Mouse (Mus musculus): ENCODE results near the gene Gpc6. TPM values are rescaled to one million over a fixed set of nuclear protein-coding genes. Genes with fewer than 3 reads are reported as not detected.

The Gpc6 gene
- total RNA-seq, 2 experiments from 2014 or later = not detected

- no peak for ATAC-seq (replicated peaks; ENCODE audit: poor library complexity)
Observed at GRCm38 (mm10) chr14:117961267-117961666, 1036.2 kb downstream of the Gpc6 start.

- no peak for ATAC-seq (replicated peaks; ENCODE audit: poor library complexity)
Observed at GRCm38 (mm10) chr14:117961844-117962243, 1036.7 kb downstream of the Gpc6 start.

DNA sequence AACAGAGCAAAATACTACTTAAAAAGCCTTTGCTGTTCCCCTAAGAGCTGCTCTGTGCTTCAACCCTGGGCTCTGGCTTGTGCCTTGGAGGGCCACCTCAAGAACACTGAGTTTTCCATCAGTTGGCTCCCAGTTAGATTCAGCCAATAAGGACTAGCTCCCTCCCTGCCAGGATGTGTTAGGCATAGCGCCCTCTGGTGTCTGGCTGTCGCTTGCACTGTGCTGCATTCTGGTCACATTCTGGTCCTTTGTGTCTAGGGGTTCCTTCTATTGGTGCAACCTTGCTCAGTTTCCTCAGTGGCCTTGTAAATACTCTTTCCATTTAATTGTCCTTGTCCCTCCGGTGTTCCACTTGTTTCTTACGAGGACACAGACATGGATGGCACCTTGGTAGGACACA is 1037.3 kb downstream of the Gpc6 start:
- peak; percentile 82 for ATAC-seq (replicated peaks; ENCODE audit: poor library complexity)

GRCm38 (mm10) chr14:117972576-117972975 is 1047.5 kb downstream of the Gpc6 start:
- ATAC-seq (replicated peaks; ENCODE audit: poor library complexity) = no peak

DNA sequence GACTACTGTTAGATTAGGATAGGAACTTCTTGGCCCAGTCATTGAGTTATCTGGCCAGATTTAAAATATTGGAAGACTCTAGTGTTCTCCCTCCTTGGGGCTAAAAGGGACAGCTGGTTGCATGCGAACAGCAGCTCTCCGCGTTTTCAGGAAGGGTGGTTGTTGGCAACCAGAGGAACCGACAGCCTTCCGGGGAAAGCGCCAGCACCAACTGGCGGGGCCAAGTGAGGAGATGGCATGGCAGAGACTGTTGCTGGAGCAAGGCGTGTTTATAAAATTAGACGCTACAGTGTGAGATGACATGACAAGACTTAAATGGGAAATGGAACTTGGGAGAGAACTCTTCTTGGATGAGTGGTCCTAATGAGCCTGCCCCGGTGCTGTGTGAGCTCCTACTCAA is 1056.4 kb downstream of the Gpc6 start:
- ATAC-seq (replicated peaks; ENCODE audit: poor library complexity) = no peak

DNA sequence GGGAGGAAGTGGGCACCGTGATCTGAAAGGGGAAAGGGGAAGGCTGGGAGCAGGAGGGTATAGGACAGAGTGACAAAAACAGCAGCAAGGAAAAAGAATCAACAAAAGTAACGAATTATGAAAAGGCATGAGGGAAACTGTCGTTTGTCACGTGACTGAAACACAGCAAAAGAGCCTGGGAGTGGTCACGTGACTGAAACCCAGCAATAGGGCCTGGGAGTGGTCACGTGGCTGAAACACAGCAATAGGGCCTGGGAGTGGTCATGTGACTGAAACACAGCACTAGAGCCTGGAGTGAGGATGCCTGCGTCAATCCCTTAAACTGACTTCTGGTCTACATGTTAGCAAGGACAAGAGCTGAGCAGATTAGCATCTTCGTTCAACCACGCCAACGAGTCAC is 1063.3 kb downstream of the Gpc6 start:
- no peak for ATAC-seq (replicated peaks; ENCODE audit: poor library complexity)

GRCm38 (mm10) chr14:117990203-117990602 is 1065.1 kb downstream of the Gpc6 start:
- peak; percentile 85 for ATAC-seq (replicated peaks; ENCODE audit: poor library complexity)

DNA sequence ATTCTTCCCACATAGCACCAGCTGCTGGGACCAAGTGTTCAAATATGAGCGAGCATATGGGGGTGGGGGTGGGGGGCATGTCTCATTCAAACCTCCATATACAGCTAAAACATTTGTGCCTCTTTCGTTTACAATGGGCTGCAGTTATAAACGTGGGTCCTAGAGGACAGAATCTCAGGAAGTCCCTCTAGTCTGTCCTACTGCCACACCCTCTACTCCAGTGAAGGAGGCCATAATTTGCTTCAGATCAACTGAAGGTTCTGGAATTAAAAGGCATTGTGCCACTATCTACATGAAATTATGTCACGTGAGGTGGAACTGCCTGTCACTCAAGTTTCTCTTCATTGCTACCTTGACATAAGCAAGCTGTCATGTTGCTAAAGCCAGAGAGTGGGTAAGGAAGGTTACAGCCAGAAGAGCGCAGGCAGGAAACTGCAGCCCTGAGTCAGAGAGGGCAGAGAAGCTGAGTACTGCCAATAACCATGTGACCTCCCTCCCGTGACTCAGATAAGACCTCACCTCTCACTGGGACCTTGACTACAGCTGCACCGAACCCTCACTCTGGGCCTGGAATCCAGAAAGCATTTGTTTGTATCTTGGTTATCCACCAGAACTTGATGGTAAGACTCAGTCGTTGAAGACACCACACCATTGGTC is 1067.6 kb downstream of the Gpc6 start:
- no peak for ATAC-seq (replicated peaks; ENCODE audit: poor library complexity)

DNA sequence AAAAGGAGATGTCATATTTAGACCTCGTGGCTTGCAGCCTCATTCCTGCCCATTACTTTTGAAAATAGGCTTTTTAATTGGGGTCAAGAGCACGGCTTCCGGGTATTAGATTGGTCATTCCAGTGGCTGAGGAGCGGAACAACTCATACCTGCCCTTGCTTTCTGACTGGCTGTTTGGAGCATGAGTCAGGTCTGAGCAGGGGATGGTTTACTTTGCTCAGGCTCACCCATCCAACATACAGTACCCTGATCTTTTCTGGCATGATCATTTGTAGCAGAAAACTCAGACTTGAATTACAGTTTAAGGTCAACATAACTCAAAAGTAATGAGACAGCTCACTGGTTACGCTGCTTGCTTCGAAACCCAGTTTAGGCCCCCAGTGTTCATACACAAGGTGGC is 1068.7 kb downstream of the Gpc6 start:
- no peak for ATAC-seq (replicated peaks; ENCODE audit: poor library complexity)

DNA sequence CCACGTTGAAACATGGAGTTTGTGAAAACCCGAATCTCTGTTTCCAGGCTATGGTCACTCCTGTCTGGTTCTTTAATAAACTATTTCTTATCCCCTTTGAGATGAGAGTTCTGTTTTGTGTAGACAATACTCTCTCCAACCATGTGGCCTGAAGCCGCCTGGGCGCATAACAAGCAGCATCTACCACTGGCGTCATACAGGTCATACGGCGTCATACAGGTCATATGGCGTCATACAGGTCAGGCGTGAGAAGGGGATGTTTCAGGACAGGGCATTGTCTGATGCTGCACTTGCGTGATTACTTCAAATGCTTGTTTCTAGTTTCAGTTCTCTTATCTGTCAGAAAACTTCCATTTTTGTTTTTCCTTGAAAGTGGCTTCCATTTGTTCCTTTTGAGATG is 1079.3 kb downstream of the Gpc6 start:
- ATAC-seq (replicated peaks; ENCODE audit: poor library complexity) = peak; percentile 33

GRCm38 (mm10) chr14:118005697-118006096 is 1080.6 kb downstream of the Gpc6 start:
- ATAC-seq (replicated peaks; ENCODE audit: poor library complexity) = peak; percentile 86

DNA sequence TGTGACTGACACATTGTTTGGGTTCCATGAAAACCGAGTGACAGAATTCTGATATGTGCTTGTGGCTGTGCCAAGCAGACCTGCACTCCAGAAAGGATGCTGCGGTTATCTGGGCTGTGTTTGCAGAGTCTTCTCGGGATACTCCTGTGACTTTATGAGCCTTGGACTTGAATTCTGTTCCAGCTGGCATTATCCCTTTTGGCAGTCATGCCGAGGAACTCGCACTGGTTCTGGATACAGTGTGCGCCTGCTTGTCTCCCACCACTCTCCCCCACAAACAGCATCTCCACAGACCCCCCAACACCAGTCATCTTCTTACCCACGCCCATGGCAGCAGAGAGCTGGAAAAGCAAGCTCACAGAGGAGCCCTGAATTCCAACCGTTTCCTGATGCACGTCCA is 1084.4 kb downstream of the Gpc6 start:
- ATAC-seq (replicated peaks; ENCODE audit: poor library complexity) = no peak

GRCm38 (mm10) chr14:118013237-118013636 is 1088.1 kb downstream of the Gpc6 start:
- ATAC-seq (replicated peaks; ENCODE audit: poor library complexity) = peak; percentile 48

- ATAC-seq (replicated peaks; ENCODE audit: poor library complexity) = peak; percentile 73
Observed at GRCm38 (mm10) chr14:118019314-118019713, 1094.2 kb downstream of the Gpc6 start.

DNA sequence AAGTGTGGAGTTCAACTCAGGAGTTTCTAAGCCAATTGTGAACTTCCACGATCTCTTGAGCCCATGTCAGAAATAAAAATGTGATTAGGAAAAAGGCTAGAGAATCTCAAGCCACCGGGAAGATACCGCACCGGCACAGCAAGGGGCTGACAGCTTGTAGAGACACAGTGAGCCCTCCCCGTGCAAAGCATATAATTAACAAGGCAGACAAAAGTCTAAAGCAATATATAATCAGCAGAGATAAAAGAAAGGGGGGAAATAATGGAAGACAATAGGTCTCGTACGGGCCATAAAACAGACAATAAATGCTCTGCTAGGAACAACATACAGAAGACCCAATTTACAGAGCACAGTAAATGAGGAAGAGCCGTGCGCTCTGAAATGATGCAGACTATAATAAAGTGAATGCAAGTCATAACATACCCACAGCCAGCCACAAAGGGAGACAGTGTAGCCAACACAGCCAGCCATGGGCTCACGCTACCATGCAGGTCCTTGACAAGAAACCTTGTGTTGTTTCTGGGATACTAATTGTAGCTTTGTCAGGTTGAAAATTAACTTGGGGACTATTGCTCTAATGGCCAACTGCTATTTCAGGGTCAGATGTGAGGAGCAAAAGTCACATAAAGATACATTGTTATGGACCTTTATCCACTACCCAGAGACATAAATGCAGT is 1096.9 kb downstream of the Gpc6 start:
- no peak for ATAC-seq (replicated peaks; ENCODE audit: poor library complexity)

Measured in megakaryocyte progenitor cell, adult 5-6 weeks (primary cell).